Mouse (Mus musculus): ENCODE data around the gene Pafah1b3. TPM values are rescaled to one million over a fixed set of nuclear protein-coding genes. Genes with fewer than 3 reads are reported as not detected.
A peak's percentile ranks its signal among the peaks of the same experiment; 100 is the strongest.

Pafah1b3 gene
- polyA plus RNA-seq, 1 experiment from 2014 or later, result 152 TPM

GRCm38 (mm10) chr7:25284171-25284570 lies 13.6 kb downstream of the Pafah1b3 start:
- no peak overlapping the region for H3K27ac ChIP-seq
- no peak for TF ChIP-seq CTCF (IDR thresholded peaks at IDR 0.05; ENCODE audit: low read depth)
- no peak overlapping the region for H3K4me3 ChIP-seq (replicated peaks; ENCODE audit: low read depth, low read length)
- H3K36me3 ChIP-seq (ENCODE audit: insufficient read depth, low read length), result peaks cover 42% of the 10 kb centered on the region
- H3K27me3 ChIP-seq (ENCODE audit: insufficient read depth, low read length), result no peaks in the 10 kb centered on the region
- 0 out of 2 replicates have a peak overlapping the region, but pooled peaks have one; percentile 18 for H3K9ac ChIP-seq (ENCODE audit: low read depth, low read length)
- peak overlapping the region; percentile 88 for H3K4me2 ChIP-seq (ENCODE audit: low read length)
- no peaks in the 10 kb centered on the region for H3K9me3 ChIP-seq (replicated peaks; ENCODE audit: low read length)
- no peak for DNase-seq (ENCODE audit: low spot score)
- 41% methylated on average over 2 of the region's 2 CpGs for WGBS
- peaks cover 35% of the 10 kb centered on the region for H3K4me1 ChIP-seq (replicated peaks; ENCODE audit: insufficient read depth, low read length)
- ATAC-seq (replicated peaks; ENCODE audit: low FRiP score, low read depth), result no peak

GRCm38 (mm10) chr7:25283637-25284036 lies 14.1 kb downstream of the Pafah1b3 start:
- H3K27me3 ChIP-seq (ENCODE audit: insufficient read depth, low read length), result no peaks in the 10 kb centered on the region
- H3K9ac ChIP-seq (ENCODE audit: low read depth, low read length), result 0 out of 2 replicates have a peak overlapping the region, but pooled peaks have one; percentile 13
- WGBS, result 10% methylated on average over 5 of the region's 5 CpGs
- no peak overlapping the region for H3K27ac ChIP-seq
- H3K36me3 ChIP-seq (ENCODE audit: insufficient read depth, low read length), result peaks cover 37% of the 10 kb centered on the region
- ATAC-seq (replicated peaks; ENCODE audit: low FRiP score, low read depth), result no peak
- no peak for DNase-seq (ENCODE audit: low spot score)
- no peak for TF ChIP-seq CTCF (IDR thresholded peaks at IDR 0.05; ENCODE audit: low read depth)
- peak overlapping the region; percentile 88 for H3K4me2 ChIP-seq (ENCODE audit: low read length)
- H3K4me3 ChIP-seq (replicated peaks; ENCODE audit: low read depth, low read length), result peak overlapping the region; percentile 71; the same call in 1 of the 2 replicates
- H3K9me3 ChIP-seq (replicated peaks; ENCODE audit: low read length), result no peaks in the 10 kb centered on the region
- peaks cover 35% of the 10 kb centered on the region for H3K4me1 ChIP-seq (replicated peaks; ENCODE audit: insufficient read depth, low read length)

GRCm38 (mm10) chr7:25282731-25283211 lies 15.0 kb downstream of the Pafah1b3 start:
- Histone ChIP-seq H3K4me3 (replicated peaks; ENCODE audit: low read depth, low read length) (peak overlapping the region; percentile 71), H3K4me1 (replicated peaks; ENCODE audit: insufficient read depth, low read length) (peaks cover 38% of the 10 kb centered on the region), H3K27ac (peak overlapping the region; percentile 96), H3K9ac (ENCODE audit: low read depth, low read length) (peak overlapping the region; percentile 71), H3K9me3 (replicated peaks; ENCODE audit: low read length) (no peaks in the 10 kb centered on the region), H3K4me2 (ENCODE audit: low read length) (peak overlapping the region; percentile 88), H3K27me3 (ENCODE audit: insufficient read depth, low read length) (no peaks in the 10 kb centered on the region), H3K36me3 (ENCODE audit: insufficient read depth, low read length) (peaks cover 28% of the 10 kb centered on the region)
- ATAC-seq (replicated peaks; ENCODE audit: low FRiP score, low read depth) (peak; percentile 2; the same call in 1 of the 2 replicates), DNase-seq (ENCODE audit: low spot score) (peak; percentile 47)
- WGBS, result under 1% methylated on average over 28 of the region's 36 CpGs
- TF ChIP-seq CTCF (IDR thresholded peaks at IDR 0.05; ENCODE audit: low read depth), result no peak

GRCm38 (mm10) chr7:25281734-25282601 lies 15.8 kb downstream of the Pafah1b3 start:
- peak overlapping the region; percentile 96 for H3K27ac ChIP-seq
- H3K9ac ChIP-seq (ENCODE audit: low read depth, low read length), result peak overlapping the region; percentile 71
- DNase-seq (ENCODE audit: low spot score) (peak; percentile 98), ATAC-seq (replicated peaks; ENCODE audit: low FRiP score, low read depth) (peak; percentile 86)
- peaks cover 45% of the 10 kb centered on the region for H3K4me1 ChIP-seq (replicated peaks; ENCODE audit: insufficient read depth, low read length)
- TF ChIP-seq CTCF (IDR thresholded peaks at IDR 0.05; ENCODE audit: low read depth), result no peak; the same call in 1 of the 2 replicates
- WGBS, result under 1% methylated on average over 58 of the region's 108 CpGs
- H3K4me2 ChIP-seq (ENCODE audit: low read length), result peak overlapping the region; percentile 88
- H3K9me3 ChIP-seq (replicated peaks; ENCODE audit: low read length), result no peaks in the 10 kb centered on the region
- H3K4me3 ChIP-seq (replicated peaks; ENCODE audit: low read depth, low read length), result peak overlapping the region; percentile 71
- H3K36me3 ChIP-seq (ENCODE audit: insufficient read depth, low read length), result peaks cover 20% of the 10 kb centered on the region
- H3K27me3 ChIP-seq (ENCODE audit: insufficient read depth, low read length), result no peaks in the 10 kb centered on the region

GRCm38 (mm10) chr7:25281166-25281733 lies 16.5 kb downstream of the Pafah1b3 start:
- ATAC-seq (replicated peaks; ENCODE audit: low FRiP score, low read depth), result no peak
- peak overlapping the region; percentile 88 for H3K4me2 ChIP-seq (ENCODE audit: low read length)
- H3K9ac ChIP-seq (ENCODE audit: low read depth, low read length), result no peak overlapping the region
- WGBS, result 14% methylated on average over 12 of the region's 12 CpGs
- peak overlapping the region; percentile 96 for H3K27ac ChIP-seq
- H3K27me3 ChIP-seq (ENCODE audit: insufficient read depth, low read length), result no peaks in the 10 kb centered on the region
- no peaks in the 10 kb centered on the region for H3K9me3 ChIP-seq (replicated peaks; ENCODE audit: low read length)
- no peak for DNase-seq (ENCODE audit: low spot score)
- no peak overlapping the region; the same call in 1 of the 2 replicates for H3K4me3 ChIP-seq (replicated peaks; ENCODE audit: low read depth, low read length)
- H3K4me1 ChIP-seq (replicated peaks; ENCODE audit: insufficient read depth, low read length), result peaks cover 47% of the 10 kb centered on the region
- no peak for TF ChIP-seq CTCF (IDR thresholded peaks at IDR 0.05; ENCODE audit: low read depth)
- H3K36me3 ChIP-seq (ENCODE audit: insufficient read depth, low read length), result peaks cover 13% of the 10 kb centered on the region
